Mouse (Mus musculus): ENCODE measurements around the gene Pou2f1.

- TF ChIP-seq CTCF (IDR thresholded peaks at IDR 0.05; ENCODE audit: borderline replicate concordance, insufficient read depth, low read length) (no peak), POLR2A (IDR thresholded peaks at IDR 0.05; ENCODE audit: low read depth, low read length) (no peak)
These were observed 150.3 kb downstream of the Pou2f1 start for GRCm38 (mm10) chr1:165852131-165852530.

Data from embryonic fibroblast, embryonic 13.5 days (primary cell).